Mouse (Mus musculus): Measurements from ENCODE around the gene Ryr3. TPM values are rescaled to one million over a fixed set of nuclear protein-coding genes. Genes with fewer than 3 reads are reported as not detected.

Ryr3 gene
- polyA plus RNA-seq, 1 experiment, result 1.4 TPM

DNA sequence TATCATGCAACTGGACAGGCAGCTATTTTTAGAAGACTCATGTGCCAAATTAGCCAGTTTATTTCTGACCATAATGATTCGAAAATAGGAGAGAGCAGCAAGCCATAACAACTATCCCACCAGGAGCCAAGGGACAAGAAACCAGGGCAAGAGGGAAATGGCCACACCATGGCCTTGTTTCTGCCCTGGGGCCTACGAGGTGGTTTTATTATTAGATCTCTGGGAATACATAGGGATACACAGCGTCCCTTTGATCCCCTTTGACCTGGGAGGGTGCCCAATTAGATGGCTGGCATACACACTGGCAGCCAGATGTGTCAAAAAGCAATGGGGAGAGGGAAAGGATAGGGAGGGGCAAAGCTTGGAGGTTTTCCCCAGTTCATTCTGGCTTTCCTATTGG is 563.1 kb downstream of the Ryr3 start:
- DNase-seq (ENCODE audit: low read depth), result no peak

DNA sequence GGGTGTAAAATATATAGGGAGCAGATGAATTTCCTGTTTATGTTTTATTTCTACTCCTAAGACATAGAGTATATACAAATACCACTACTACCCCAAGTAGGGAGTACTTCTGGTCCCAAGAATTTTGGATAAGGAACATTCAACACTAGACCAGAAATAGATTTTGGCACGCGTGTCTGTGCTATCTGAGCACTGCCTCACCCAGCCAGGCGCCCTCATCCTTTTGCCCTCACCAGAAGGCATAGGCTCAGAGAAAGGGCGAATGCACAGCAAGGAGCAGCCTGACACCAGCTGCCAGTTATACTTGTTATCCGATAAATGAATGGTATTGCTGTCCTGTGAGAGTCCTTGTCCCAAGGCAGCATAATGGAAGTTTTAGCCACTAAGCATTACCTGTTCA is 579.7 kb downstream of the Ryr3 start:
- no peak for DNase-seq (ENCODE audit: low read depth)

DNA sequence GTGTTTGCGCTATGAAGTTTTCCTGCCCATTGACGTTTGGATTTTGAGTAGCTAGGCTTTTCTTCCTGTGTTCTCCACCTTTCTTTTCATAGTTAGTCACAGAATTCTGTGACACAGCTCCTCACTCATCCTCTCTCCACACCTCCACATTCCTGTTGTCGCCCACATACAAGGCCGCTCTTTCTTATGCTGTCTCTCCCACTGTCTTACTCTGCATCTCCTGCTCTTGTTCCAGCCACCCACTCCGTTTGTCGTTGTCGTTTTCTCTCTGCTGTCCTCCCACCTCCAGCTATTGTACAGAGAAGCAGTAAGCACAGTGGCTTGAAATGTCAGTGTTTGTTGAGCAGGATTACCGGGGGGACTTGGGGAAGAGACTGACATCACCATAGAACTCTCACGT is 584.4 kb downstream of the Ryr3 start:
- DNase-seq (ENCODE audit: low read depth), result no peak

DNA sequence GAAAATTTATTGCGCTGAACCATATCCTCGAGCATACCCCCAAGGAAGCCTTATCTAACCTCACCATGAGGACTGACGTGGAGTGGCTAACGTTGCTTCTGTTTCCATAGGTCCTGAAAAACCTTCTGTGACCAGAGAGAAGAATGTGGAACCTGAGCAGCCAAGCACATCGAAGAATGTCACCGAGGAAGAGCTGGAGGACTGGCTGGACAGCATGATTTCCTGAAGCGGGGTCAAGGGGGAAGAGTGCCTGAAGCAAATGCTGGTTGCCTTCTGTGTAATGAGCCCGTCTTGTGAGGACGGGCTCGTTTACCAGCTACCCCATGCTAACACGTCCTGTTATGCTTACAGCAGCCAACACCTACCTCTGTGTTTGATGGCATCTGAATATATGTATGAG is 586.2 kb downstream of the Ryr3 start:
- no peak for DNase-seq (ENCODE audit: low read depth)

DNA sequence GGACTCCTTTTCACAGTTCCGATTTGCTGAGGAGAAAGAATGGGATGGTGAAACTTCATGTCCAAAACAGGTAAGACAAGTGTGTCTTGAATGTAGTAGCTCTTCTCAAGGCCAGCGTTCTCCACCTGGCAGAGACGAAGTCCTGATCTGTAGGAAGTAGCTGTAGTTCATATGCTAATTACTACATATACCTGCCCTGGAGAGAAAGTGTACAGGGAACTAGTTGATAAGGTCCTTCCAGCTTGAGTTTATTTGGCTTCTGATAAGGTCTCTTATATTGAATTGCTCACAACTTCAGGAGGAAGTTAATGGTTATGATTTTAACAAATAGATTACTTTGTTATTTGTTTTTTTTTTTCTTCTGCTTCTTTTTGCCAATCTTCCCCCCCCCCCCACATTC is 591.7 kb downstream of the Ryr3 start:
- no peak for DNase-seq (ENCODE audit: low read depth)

DNA sequence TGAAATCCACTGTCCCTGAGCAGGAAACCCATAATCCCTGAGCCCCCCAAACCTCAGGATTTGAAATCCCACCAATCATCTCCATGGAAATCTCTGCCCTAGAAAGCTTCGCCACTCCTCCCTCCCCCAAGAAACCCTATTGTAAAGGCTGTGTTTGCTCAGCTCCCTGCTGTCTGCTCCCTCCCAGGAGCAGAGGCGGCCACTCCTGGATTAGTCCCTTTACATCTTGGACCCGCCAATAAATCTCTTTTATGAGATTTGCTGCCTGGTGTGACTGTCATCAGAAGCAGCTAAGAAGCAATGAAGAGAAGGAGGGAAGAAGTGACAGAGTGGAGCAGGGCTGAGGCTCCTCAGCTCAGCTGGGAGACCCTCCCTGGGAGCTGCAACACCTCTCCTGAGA is 599.7 kb downstream of the Ryr3 start:
- no peak for DNase-seq (ENCODE audit: low read depth)

DNA sequence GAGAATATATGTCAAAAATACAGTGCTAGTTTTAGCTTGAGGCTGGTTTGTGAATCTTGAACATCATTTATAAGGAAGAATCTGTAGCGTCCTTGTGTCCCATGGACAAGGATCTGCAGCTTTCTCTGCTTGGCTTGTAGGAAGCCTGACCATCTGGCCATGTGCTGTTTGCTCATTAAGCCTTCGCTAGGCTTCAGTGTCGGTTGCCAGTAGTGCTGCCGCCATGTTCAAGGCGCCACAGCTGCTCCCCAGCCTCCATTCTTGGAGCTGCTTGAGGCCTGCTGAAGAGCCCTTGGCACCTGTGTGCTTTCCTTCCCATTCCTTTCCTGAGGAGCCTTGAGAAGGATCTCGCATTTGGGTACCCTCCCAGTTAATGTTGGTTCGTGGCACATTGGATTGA is 602.5 kb downstream of the Ryr3 start:
- DNase-seq (ENCODE audit: low read depth), result no peak

DNA sequence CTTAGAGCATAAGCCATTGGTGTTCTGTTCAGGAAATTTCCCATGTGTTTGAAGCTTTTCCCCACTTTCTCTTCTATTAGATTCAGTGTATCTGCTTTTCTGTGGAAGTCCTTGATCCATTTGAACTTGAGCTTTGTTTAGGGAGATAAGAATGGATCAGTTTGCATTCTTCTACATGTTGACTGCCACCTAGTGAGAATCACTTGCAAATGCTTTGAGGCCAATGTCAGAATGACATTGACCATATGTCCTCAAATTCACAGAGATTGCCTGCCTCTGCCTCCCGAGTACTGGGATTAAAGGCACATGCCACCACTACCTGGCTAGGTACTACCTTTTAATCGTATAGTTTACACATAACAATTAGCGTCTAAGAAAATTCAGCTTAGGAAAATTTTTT is 604.3 kb downstream of the Ryr3 start:
- DNase-seq (ENCODE audit: low read depth), result no peak

DNA sequence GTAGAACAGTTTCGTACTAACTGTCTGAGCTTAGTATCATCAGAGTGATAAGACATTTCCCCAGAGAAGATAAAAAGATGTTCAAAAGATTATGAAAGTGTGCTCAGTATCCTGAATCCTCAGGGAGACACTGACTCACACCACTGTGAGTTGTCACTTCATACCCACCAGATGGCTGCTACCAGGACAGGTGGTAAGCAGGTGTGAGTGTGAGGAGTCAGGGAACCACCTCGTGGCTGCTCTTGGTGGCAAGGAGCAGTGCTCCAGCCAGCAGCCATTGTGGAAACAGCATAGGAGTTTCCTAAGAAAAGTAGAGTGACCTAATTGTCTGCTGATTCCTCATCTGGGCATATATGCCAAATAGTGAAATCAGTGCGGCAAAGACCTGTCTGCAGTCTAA is 610.4 kb downstream of the Ryr3 start:
- DNase-seq (ENCODE audit: low read depth), result no peak

DNA sequence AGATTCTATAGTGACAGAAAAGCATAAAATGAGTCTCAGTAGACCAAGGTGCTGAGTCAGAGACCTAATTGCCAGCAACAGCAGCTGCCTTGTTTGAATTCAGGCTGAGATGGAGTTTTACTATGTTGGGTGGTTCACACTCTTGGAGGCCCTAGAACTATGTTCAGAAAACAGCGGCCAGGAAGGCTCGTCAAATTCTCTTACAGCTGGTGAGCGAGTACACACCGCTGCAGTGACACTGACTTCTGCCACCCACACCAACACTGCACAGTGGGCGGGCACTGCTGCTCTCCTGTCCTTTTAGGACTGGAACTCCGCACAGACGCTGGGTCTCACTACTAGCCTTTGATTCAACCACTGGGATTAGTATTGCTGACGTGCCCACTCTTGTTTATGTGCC is 614.4 kb downstream of the Ryr3 start:
- no peak for DNase-seq (ENCODE audit: low read depth)

DNA sequence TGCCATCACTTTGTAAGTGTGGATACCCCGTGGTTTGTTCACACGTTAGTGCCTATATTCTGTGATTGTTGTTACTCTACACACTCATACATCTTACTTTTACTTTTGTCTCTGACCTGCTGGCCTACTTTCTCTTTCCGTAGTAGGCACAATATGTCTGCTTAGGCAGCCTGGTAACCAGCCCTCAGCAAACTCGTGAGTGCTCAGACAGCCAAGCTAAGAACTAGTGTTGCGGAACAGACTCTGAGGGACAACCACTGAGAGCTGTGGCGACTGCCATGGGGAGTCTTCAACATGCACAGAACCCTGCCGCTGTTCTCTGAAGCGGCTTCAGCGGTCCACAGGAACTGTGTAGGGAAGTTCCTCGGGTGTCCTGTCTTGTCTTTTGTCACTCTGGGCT is 616.7 kb downstream of the Ryr3 start:
- DNase-seq (ENCODE audit: low read depth), result no peak

DNA sequence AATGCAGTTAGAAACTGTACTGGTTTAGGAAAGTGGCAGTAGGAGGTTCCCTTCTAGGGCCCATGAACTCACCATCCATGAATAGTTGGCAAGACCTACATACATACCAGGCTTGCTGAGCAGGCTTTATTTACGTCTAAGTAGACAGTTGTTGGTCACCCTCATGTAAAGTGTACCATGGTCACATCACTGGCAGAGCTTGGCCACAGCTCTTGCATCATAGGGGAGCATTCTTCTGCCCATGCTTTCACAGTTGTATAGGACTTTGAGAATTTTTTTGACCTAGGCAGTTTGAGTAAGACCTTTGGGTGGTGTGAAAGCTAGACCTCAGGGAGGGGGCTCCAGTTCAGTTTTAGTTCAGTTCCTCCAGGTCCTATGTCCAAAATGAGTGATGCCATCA is 619.8 kb downstream of the Ryr3 start:
- no peak for DNase-seq (ENCODE audit: low read depth)

DNA sequence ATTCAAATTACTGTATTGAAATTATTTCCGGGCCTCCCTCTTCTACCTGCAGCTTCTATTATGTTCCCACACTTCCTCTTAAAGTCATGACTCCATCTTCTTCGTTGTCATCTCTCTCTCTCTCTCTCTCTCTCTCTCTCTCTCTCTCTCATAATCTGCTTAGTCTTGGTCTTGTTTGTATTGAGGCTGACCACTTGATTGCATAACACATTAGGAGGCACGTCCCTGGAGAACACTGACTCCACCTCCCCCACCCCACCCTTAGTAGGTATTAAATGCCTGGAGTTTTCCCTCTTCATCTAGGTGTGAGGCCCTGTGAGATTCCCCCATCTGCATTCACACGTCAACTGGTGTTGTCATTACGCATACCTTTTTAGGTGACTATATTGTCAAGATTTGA is 620.5 kb downstream of the Ryr3 start:
- no peak for DNase-seq (ENCODE audit: low read depth)

DNA sequence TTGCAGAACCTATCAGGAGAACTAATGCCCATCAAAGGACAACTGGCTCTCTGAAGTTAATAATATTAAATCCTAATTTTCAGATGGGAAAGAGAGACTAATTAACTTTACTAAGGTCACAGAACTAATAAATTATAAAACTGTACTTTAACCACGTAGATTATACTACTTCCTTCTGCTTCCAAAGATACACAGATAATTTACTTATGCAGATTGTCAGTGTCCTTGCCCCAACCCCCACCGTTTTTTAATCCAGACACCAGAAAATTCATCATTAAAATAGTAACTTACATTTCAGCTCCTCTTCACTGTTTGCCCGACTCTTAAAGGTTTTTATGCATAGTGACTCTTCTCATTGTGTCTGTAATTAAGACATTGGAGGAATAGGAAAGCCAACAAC is 621.1 kb downstream of the Ryr3 start:
- no peak for DNase-seq (ENCODE audit: low read depth)

DNA sequence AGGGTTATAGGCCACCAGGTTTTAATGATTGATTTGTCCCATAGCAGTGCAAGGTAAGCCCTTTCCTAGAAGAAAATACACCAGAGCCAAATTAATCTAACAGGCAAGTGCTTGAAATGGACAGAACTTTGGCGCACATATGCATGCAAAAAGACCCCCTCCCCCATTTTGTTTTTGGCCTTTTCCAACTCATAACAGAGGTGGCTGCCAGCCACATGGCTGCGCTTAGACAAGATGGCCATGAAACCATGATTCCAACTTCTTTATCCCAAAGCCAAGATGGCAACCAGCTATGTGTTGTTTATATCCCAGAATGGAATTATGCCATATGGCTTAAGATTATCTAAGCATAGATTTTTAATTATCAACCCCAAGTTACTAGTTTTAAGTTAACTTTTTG is 623.1 kb downstream of the Ryr3 start:
- no peak for DNase-seq (ENCODE audit: low read depth)

DNA sequence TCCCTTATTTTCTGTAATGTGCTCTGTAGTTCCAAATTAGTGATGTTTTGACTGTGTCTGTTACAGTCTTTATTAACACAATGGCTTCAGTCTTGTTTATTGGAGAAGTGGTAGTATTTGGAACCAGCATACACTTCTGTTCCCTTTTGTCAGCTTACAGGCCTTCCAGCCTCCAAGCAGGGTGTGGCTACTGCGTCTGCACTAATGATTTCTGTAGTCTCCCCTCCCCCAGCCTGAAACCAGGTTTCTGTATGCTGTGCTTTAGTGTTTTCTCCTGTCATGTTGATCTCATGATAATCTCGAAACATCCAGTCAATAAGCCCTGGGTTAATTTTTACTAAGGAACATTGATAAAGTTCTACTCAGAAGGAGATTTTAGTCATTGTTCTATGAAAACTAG is 623.6 kb downstream of the Ryr3 start:
- DNase-seq (ENCODE audit: low read depth), result no peak

DNA sequence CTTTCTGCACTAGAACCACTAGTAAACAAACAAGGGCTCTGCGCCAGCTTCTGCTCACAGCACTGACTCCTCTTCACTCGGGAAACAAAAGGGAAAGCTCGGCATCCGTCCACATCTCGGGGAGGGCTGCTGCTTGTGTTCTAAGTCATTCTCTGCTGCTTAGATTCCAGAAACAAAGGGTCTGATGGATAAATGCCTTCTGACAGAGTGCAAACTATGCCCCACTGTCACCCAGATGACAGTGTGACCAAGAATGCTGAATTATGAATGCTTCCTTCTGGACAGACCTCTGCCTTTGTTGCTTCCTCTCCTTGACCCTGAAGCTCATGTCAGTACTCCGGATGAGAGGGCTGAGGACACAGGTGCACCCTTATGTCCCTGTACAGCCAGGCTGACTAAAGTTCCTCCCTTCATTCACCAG is 625.4 kb downstream of the Ryr3 start:
- no peak for DNase-seq (ENCODE audit: low read depth)

DNA sequence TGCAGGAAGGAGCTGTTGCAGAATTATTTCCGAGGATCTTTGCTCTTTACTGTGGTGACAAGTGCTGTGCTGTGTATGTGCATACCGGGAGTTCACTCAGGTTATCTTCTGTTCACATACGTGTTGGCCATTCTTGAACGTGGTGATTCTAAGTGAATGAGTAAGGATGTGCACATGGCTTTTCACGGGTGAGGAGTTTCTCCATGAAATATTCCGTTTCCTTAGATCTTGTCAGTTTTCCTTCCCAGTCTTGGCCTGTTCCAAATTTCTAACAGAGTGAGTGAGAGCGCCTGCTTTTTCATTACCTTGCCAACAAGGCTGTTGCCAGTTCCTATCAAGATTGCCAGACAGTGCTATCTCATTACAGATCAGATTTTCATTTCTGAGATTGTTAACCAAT is 625.9 kb downstream of the Ryr3 start:
- DNase-seq (ENCODE audit: low read depth), result no peak

Other genes starting within 250 kb of the Ryr3 start
- not detected in 2 replicates for gene Tmco5b, start 68.6 kb upstream of the Ryr3 start, polyA plus RNA-seq (2012; rRNA removed)
- 1.5 and 2.0 TPM in 2 replicates for gene Fmn1, start 110.6 kb upstream of the Ryr3 start, polyA plus RNA-seq (2012; rRNA removed)

Data from gonadal fat pad, adult 2 months (tissue).